Mouse (Mus musculus) MEL (cell line): ENCODE measurements at regions not wholly inside any gene's neighbourhood (a gene's known extent, or its start where the extent isn't known, plus 50 kb on each side); places are given as distances from the start of the nearest gene placed in this dataset.

Experiments used
- DNase-seq: peaks from one replicate; pipeline ENCODE4 v3.0.0; 2011; ENCODE audit warnings: low read depth, low spot score
- H3K27ac ChIP-seq: 2 replicates; pipeline ENCODE4 v1.5.1; 2012; ENCODE audit warnings: low read depth, mild to moderate bottlenecking, control low read depth, low read length, moderate library complexity; ENCODE audit not compliant: control insufficient read depth
- H3K27me3 ChIP-seq, 2 experiments: fragments of 150-350 bp in 1 of 2; sonication (generic) in 1 of 2; 2 replicates each; pipeline ENCODE4 v1.6.1; 2012; ENCODE audit warnings: low read length in 2 of 2, mild to moderate bottlenecking in 2 of 2, improper control_type of control experiment in 1 of 2, moderate library complexity in 1 of 2; ENCODE audit not compliant: insufficient read depth in 2 of 2, control insufficient read depth in 1 of 2
- H3K36me3 ChIP-seq, 2 experiments: 2 replicates each; pipeline ENCODE4 v1.6.1; 2012 to 2014; ENCODE audit warnings: low read length in 2 of 2, improper control_type of control experiment in 1 of 2, inconsistent platforms in 1 of 2, mild to moderate bottlenecking in 1 of 2; ENCODE audit not compliant: insufficient read depth in 2 of 2, control insufficient read depth in 1 of 2
- H3K4me1 ChIP-seq, 2 experiments: fragments of 150-350 bp in 1 of 2; sonication (generic) in 1 of 2; 2 replicates each; pipeline ENCODE4 v1.6.1; 2012; ENCODE audit warnings: low read length in 2 of 2, improper control_type of control experiment in 1 of 2, mild to moderate bottlenecking in 1 of 2; ENCODE audit not compliant: insufficient read depth in 2 of 2, control insufficient read depth in 1 of 2
- H3K4me3 ChIP-seq, 2 experiments: fragments of 150-350 bp in 1 of 2; sonication (generic) in 1 of 2; 2 replicates each; pipeline ENCODE4 v1.5.1; 2012; ENCODE audit warnings: low read depth in 2 of 2, low read length in 2 of 2, mild to moderate bottlenecking in 2 of 2, moderate library complexity in 2 of 2, control low read depth in 1 of 2, improper control_type of control experiment in 1 of 2; ENCODE audit not compliant: control insufficient read depth in 1 of 2, insufficient read depth in 1 of 2
- H3K79me2 ChIP-seq: 2 replicates; pipeline ENCODE4 v1.6.1; 2012; ENCODE audit warnings: mild to moderate bottlenecking, low read length, moderate library complexity; ENCODE audit not compliant: control insufficient read depth, poor library complexity, insufficient read depth
- H3K9ac ChIP-seq: 2 replicates; pipeline ENCODE4 v1.6.1; 2012; ENCODE audit warnings: low read depth, mild to moderate bottlenecking, control low read depth, low read length, moderate library complexity; ENCODE audit not compliant: control insufficient read depth, poor library complexity, severe bottlenecking
- H3K9me3 ChIP-seq: fragments of 150-350 bp; sonication (generic); replicated peaks from 2 replicates; pipeline ENCODE4 v1.6.1; 2012; ENCODE audit warnings: mild to moderate bottlenecking, low read length, improper control_type of control experiment, moderate library complexity; ENCODE audit not compliant: insufficient read depth
- BHLHE40 ChIP-seq: IDR thresholded peaks from 2 replicates; pipeline ENCODE4 v1.6.1; 2012; ENCODE audit warnings: low read depth, mild to moderate bottlenecking, inconsistent platforms, low read length, improper control_type of control experiment, borderline replicate concordance
- CHD1 ChIP-seq: IDR thresholded peaks from 2 replicates; pipeline ENCODE4 v1.6.1; 2012; ENCODE audit warnings: low read depth, mild to moderate bottlenecking, inconsistent platforms, low read length, improper control_type of control experiment
- CHD2 ChIP-seq: IDR thresholded peaks from 2 replicates; pipeline ENCODE4 v1.6.1; 2011; ENCODE audit warnings: low read length, improper control_type of control experiment
- ELF1 ChIP-seq: IDR thresholded peaks from 2 replicates; pipeline ENCODE4 v1.6.1; 2014; ENCODE audit warnings: low read depth, mild to moderate bottlenecking, inconsistent platforms, low read length, improper control_type of control experiment, moderate library complexity
- JUND ChIP-seq: IDR thresholded peaks from 2 replicates; pipeline ENCODE4 v1.6.1; 2011; ENCODE audit warnings: low read depth, mild to moderate bottlenecking, improper control_type of control experiment, low read length
- MEF2A ChIP-seq: IDR thresholded peaks from 2 replicates; pipeline ENCODE4 v1.6.1; 2014; ENCODE audit warnings: low read depth, mild to moderate bottlenecking, inconsistent platforms, low read length, improper control_type of control experiment; ENCODE audit not compliant: poor library complexity, insufficient replicate concordance, severe bottlenecking; ENCODE audit errors: extremely low read depth
- POLR2A ChIP-seq, 2 experiments: IDR thresholded peaks; 2 replicates each; pipeline ENCODE4 v1.6.1; 2011 to 2012; ENCODE audit warnings: low read length in 2 of 2, mild to moderate bottlenecking in 2 of 2, control low read depth in 1 of 2, improper control_type of control experiment in 1 of 2, low read depth in 1 of 2, moderate library complexity in 1 of 2; ENCODE audit not compliant: control insufficient read depth in 1 of 2, insufficient read depth in 1 of 2, poor library complexity in 1 of 2
- RCOR1 ChIP-seq: IDR thresholded peaks from 2 replicates; pipeline ENCODE4 v1.6.1; 2012; ENCODE audit warnings: low read depth, mild to moderate bottlenecking, inconsistent platforms, low read length, improper control_type of control experiment
- SIN3A ChIP-seq: IDR thresholded peaks from 2 replicates; pipeline ENCODE4 v1.6.1; 2012; ENCODE audit warnings: low read length, improper control_type of control experiment, inconsistent platforms
- SMC3 ChIP-seq: IDR thresholded peaks from 2 replicates; pipeline ENCODE4 v1.6.1; 2011; ENCODE audit warnings: low read depth, low read length, improper control_type of control experiment
- TBP ChIP-seq: IDR thresholded peaks from 2 replicates; pipeline ENCODE4 v1.8.0; 2011; ENCODE audit warnings: low read depth, low read length, improper control_type of control experiment
- TCF12 ChIP-seq: IDR thresholded peaks from 2 replicates; pipeline ENCODE4 v1.6.1; 2014; ENCODE audit warnings: low read depth, mild to moderate bottlenecking, inconsistent platforms, low read length, improper control_type of control experiment, moderate library complexity
- USF1 ChIP-seq: IDR thresholded peaks from 2 replicates; pipeline ENCODE4 v1.6.1; 2014; ENCODE audit warnings: low read depth, mild to moderate bottlenecking, inconsistent platforms, low read length, improper control_type of control experiment, moderate library complexity
- ZC3H11A ChIP-seq: IDR thresholded peaks from 2 replicates; pipeline ENCODE4 v1.6.1; 2012; ENCODE audit warnings: low read depth, mild to moderate bottlenecking, inconsistent platforms, low read length, improper control_type of control experiment
- ZNF384 ChIP-seq: IDR thresholded peaks from 2 replicates; pipeline ENCODE4 v1.6.1; 2012; ENCODE audit warnings: low read depth, mild to moderate bottlenecking, inconsistent platforms, low read length, improper control_type of control experiment

GRCm38 (mm10) chr14:76651096-76651495 is 94.4 kb upstream of the Serp2 start:
- TF ChIP-seq TCF12 (no peak), CHD1 (no peak), SIN3A (no peak), JUND (no peak), POLR2A (IDR thresholded peaks at IDR 0.05; ENCODE audit: control insufficient read depth in 1 of 2, insufficient read depth in 1 of 2, low read depth in 1 of 2, low read length in 2 of 2, poor library complexity in 1 of 2) (no peak), CHD2 (no peak), TBP (no peak), MEF2A (no peak), BHLHE40 (no peak), ZNF384 (no peak), ZC3H11A (no peak), ELF1 (no peak)
- TF ChIP-seq, all 39 proteins: peak for 0
- no peaks in the 10 kb centered on the region for H3K79me2 ChIP-seq
- no peak overlapping the region for H3K9ac ChIP-seq
- no peaks in the 10 kb centered on the region for H3K36me3 ChIP-seq
- no peak for DNase-seq
- no peaks in the 10 kb centered on the region for H3K9me3 ChIP-seq
- no peaks in the 10 kb centered on the region for H3K4me1 ChIP-seq
- H3K27me3 ChIP-seq, result peaks cover 0 to 6% of the 10 kb centered on the region in 2 experiments; a peak in 2 of 4 replicates
- H3K27ac ChIP-seq, result no peak overlapping the region
- H3K4me3 ChIP-seq, result no peak overlapping the region

- DNase-seq, result no peak
- Histone ChIP-seq H3K36me3 (no peaks in the 10 kb centered on the region), H3K9me3 (no peaks in the 10 kb centered on the region), H3K27ac (no peak overlapping the region), H3K4me1 (no peaks in the 10 kb centered on the region), H3K27me3 (peaks cover 0 to 8% of the 10 kb centered on the region in 2 experiments; a peak in 2 of 4 replicates), H3K79me2 (no peaks in the 10 kb centered on the region), H3K9ac (no peak overlapping the region), H3K4me3 (no peak overlapping the region)
- TF ChIP-seq SMC3 (no peak), USF1 (0 out of 2 replicates have a peak, but pooled peaks have one; percentile 7)
Observed at GRCm38 (mm10) chr14:76649927-76650326, 93.2 kb upstream of the Serp2 start.

- no peaks in the 10 kb centered on the region for H3K36me3 ChIP-seq
- H3K27ac ChIP-seq, result no peak overlapping the region
- H3K79me2 ChIP-seq, result no peaks in the 10 kb centered on the region
- no peak overlapping the region for H3K4me3 ChIP-seq
- H3K9me3 ChIP-seq, result no peaks in the 10 kb centered on the region
- no peaks in the 10 kb centered on the region for H3K4me1 ChIP-seq
- peaks cover 0 to 11% of the 10 kb centered on the region in 2 experiments; a peak in 2 of 4 replicates for H3K27me3 ChIP-seq
- H3K9ac ChIP-seq, result no peak overlapping the region
- DNase-seq, result no peak
- no peak for TF ChIP-seq RCOR1
- TF ChIP-seq JUND, result no peak
- no peak for TF ChIP-seq ZNF384
Observed at GRCm38 (mm10) chr14:76644716-76645115, 88.0 kb upstream of the Serp2 start.
